Mouse (Mus musculus) cortical plate, adult 2 months (tissue): Measurements from ENCODE around the gene St6galnac5. TPM values are rescaled to one million over a fixed set of nuclear protein-coding genes. Genes with fewer than 3 reads are reported as not detected.

Experiments used
- H3K27ac ChIP-seq: fragments of 200-500 bp; 2 replicates; pipeline ENCODE4 v1.5.1; 2012; ENCODE audit warnings: low read length, control low read depth, inconsistent platforms; ENCODE audit not compliant: insufficient read depth
- H3K4me1 ChIP-seq: fragments of 200-500 bp; 2 replicates; pipeline ENCODE4 v1.6.1; 2011; ENCODE audit warnings: low read length; ENCODE audit not compliant: control insufficient read depth, insufficient read depth
- H3K4me3 ChIP-seq: fragments of 200-500 bp; 2 replicates; pipeline ENCODE4 v1.5.1; 2011; ENCODE audit warnings: mild to moderate bottlenecking, low read length, control low read depth; ENCODE audit not compliant: insufficient read depth
- CTCF ChIP-seq: fragments of 200-500 bp; IDR thresholded peaks from 2 replicates; pipeline ENCODE4 v1.5.1; 2011; ENCODE audit warnings: mild to moderate bottlenecking, control low read depth, low read length; ENCODE audit not compliant: insufficient read depth; ENCODE audit errors: extremely low read depth
- POLR2A ChIP-seq: fragments of 200-500 bp; IDR thresholded peaks from 2 replicates; pipeline ENCODE4 v1.6.1; 2011; ENCODE audit warnings: mild to moderate bottlenecking, low read length, control low read depth; ENCODE audit not compliant: insufficient read depth; ENCODE audit errors: extremely low read depth
- polyA plus RNA-seq: library from polyadenylated mRNA; depleted of rRNA; stranded (reverse); fragments of >200 nt; gene quantifications from 2 replicates; pipeline ENCODE4 v1.2.3, GENCODE M21; 2012

The St6galnac5 gene
- polyA plus RNA-seq, 1 experiment: 28.7 TPM

GRCm38 (mm10) chr3:152980978-152981974 lies 770 bp downstream of the St6galnac5 start:
- TF ChIP-seq CTCF (0 out of 2 replicates have a peak, but pooled peaks have one; percentile 11), POLR2A (peak; percentile 14; the same call in 1 of the 2 replicates)
- H3K4me1 ChIP-seq: 0 out of 2 replicates have a peak, but pooled peaks cover 2% of the 10 kb centered on the region
- H3K4me3 ChIP-seq: peak overlapping the region; percentile 66
- H3K27ac ChIP-seq: peak overlapping the region; percentile 49

- TF ChIP-seq POLR2A (peak; percentile 26; the same call in 1 of the 2 replicates), CTCF (no peak)
- Histone ChIP-seq H3K4me3 (peak overlapping the region; percentile 66), H3K4me1 (0 out of 2 replicates have a peak, but pooled peaks cover 2% of the 10 kb centered on the region), H3K27ac (peak overlapping the region; percentile 49; the same call in 1 of the 2 replicates)
Observed at GRCm38 (mm10) chr3:152980431-152980830, 1.6 kb downstream of the St6galnac5 start.

- Histone ChIP-seq H3K4me3 (peak overlapping the region; percentile 66), H3K4me1 (peaks cover 4% of the 10 kb centered on the region), H3K27ac (peak overlapping the region; percentile 21; the same call in 1 of the 2 replicates)
Observed at GRCm38 (mm10) chr3:152979481-152980092, 2.5 kb downstream of the St6galnac5 start.

DNA sequence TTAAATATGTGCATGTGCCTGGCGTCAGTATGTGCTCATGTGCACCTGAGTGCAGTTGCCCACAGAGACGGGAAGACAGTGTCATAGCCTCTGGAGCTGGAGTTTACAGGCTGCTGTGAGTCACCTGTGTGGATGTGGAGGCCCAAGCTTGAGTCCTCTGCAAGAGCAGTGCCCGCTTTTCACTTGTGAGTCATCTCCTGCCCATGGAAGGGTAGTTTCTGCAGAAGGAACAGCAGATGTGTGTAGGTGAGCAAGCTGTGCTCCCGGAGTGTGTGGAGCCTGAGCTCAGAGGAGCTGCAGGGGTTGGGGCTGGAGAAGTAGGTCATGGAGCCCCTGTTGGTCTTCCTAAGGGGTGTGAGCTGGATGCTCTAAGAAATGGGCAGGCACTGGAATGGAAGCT lies 10.7 kb downstream of the St6galnac5 start:
- Histone ChIP-seq H3K27ac (no peak overlapping the region), H3K4me1 (peaks cover 11% of the 10 kb centered on the region), H3K4me3 (no peak overlapping the region)
- TF ChIP-seq POLR2A (no peak), CTCF (no peak)

More at GRCm38 (mm10) chr3:152979481-152980092, 2.5 kb downstream of the St6galnac5 start:
- TF ChIP-seq CTCF (no peak), POLR2A (no peak)

DNA sequence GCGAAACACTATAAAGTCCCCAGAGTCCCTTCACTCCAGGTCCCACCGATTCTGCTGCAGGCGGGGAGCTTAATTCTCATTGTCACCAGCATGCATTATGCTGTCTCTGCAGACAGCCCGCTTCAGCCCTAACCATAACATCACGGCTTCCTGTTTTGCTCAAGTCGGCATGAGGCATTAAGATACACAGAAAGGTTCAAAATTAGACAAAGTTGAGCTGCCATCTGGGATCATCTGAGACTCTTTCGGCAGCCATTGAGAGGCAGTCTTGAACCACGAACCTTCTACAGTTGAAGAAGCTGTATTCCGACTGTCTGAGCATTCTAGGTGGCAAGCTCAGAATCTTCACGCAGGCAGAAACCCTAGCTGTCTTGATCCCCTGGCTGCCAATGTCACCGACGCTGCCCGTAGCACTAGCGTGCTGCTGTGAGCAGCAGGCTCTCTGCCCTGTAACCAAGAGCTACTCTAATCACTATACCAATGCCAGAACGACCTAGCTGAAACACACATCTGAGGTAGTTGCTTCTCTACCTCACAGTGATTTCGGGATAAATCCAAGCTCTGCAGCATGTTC lies 12.2 kb downstream of the St6galnac5 start:
- peaks cover 11% of the 10 kb centered on the region for H3K4me1 ChIP-seq
- H3K4me3 ChIP-seq: no peak overlapping the region
- no peak overlapping the region for H3K27ac ChIP-seq
- peak; percentile 23; the same call in 1 of the 2 replicates for TF ChIP-seq CTCF
- TF ChIP-seq POLR2A: no peak

DNA sequence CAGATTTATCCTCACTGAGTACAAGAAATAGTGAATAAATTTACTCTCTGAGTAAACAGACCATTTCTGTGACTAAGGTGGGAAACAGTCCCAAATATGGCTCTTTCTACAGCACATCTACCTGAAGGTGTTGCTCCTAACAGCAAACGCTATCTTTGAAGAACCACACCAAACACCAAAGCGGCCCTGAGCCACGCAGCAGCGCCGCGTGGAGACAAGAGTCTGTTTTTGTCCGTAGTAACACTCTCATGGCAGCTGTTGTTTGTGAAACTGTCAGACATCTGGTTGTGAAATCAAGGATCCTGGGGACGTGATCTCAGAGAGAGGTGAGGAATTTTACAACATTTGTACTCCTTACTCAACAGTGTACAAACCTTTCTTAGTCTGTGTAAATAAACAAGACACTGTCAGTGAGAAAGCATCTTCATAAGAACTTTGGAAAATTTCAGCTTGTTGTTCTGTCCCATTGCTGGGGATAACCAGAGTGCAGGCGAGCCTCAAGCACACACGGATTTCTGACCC lies 20.1 kb downstream of the St6galnac5 start:
- Histone ChIP-seq H3K27ac (no peak overlapping the region), H3K4me1 (peaks cover 2% of the 10 kb centered on the region; the same call in 1 of the 2 replicates), H3K4me3 (no peak overlapping the region)
- no peak for TF ChIP-seq POLR2A
- no peak for TF ChIP-seq CTCF

DNA sequence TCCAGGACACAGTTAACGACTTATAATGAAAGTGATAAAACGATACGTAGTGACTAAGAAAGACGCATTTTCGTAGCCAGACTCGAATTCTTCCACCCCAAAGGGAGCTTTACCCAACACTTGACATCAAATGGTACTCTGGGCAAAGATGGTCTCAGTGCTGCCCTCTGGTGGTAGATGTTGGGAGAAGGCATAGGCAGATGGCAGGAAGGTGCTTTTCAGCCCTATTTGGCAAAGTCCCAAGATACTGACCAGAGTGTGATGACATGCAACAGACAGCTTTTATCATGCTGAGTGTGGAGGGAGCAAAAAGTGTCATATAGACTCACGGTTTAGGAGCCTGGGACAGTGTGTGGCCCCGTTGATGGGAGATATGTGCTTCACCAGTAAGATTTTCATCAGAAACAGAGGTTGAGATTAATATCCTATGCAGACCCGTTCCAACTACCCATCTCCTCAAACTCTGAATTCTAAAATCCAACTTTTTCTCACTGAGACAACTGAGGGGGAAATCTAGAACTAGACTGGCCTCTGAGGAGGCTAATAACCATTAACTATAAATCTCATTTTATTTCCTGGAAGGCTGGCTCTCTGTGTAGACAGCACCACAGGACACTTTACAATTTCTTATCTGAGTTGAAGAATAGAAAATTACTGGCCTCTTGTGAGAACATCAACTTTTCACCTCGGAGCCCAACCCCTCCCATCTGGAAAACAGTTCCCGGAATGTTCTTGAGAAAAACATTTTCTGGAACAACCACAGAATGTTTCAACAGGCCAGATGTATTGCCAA lies 23.5 kb downstream of the St6galnac5 start:
- TF ChIP-seq CTCF: peak; percentile 74
- TF ChIP-seq POLR2A: no peak
- peaks cover 3% of the 10 kb centered on the region for H3K4me1 ChIP-seq
- no peak overlapping the region for H3K4me3 ChIP-seq
- no peak overlapping the region for H3K27ac ChIP-seq

DNA sequence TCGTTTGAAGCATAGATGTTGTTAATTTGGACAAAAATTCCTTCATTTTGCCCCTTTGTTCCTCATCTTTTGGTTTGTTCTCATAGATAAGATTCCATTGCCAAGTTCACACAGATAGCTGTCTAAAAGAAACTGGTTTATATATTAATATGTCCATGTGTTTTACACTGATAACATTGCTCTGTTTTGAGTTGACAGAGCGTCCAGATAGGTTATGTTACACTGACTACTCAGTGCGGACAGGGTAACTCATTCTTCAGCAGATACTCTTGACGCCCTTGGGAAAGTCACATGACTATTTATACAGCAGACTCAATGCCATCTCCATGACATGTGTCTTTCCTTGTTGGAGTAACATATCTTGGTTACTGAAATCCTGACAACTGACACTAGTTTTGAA lies 25.3 kb downstream of the St6galnac5 start:
- Histone ChIP-seq H3K4me1 (peaks cover 3% of the 10 kb centered on the region), H3K27ac (no peak overlapping the region), H3K4me3 (no peak overlapping the region)
- TF ChIP-seq CTCF: no peak
- TF ChIP-seq POLR2A: no peak
